Mouse (Mus musculus) kidney, adult 2 months (tissue): ENCODE results near the gene Ubtd1.

Experiments used
- CTCF ChIP-seq: fragments of 200-500 bp; conservative IDR thresholded peaks from 2 replicates; pipeline ENCODE4 v1.5.1; 2011; ENCODE audit warnings: low read depth, mild to moderate bottlenecking, control low read depth, low read length, moderate library complexity, mixed read lengths; ENCODE audit not compliant: insufficient read depth, insufficient read length
- POLR2A ChIP-seq: fragments of 200-500 bp; IDR thresholded peaks from one replicate; pipeline ENCODE4 v1.6.1; 2011; ENCODE audit warnings: low read depth, low read length, control low read depth

DNA sequence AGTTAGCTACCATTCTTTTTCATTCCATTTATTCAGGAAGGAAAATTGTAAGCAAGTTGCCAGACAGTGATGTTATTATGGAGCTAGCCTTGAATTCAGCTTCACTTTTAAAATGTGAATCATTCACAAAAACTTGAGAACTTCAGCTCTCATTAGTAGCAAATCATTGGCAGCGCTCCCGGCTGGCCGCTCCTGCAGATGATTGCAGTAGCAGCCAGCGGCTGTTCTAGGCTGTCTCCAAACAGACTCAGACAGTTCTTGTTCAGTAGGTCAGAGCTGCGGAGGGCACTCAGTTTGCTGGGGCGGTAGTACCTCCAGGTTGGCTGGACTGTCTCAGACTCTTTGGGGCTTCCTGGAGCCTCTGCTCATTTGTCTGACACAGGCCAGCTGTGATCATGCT lies 11.9 kb downstream of the Ubtd1 start:
- TF ChIP-seq CTCF (no peak), POLR2A (no peak)
